Mouse (Mus musculus) G1E (cell line): ENCODE data around the gene Col25a1.

Experiments used
- CTCF ChIP-seq: IDR thresholded peaks from 2 replicates; pipeline ENCODE4 v1.5.1; 2012; ENCODE audit warnings: low read depth, low read length, inconsistent platforms, mixed read lengths
- GATA1 ChIP-seq: IDR thresholded peaks from 2 replicates; pipeline ENCODE4 v1.6.1; 2012; ENCODE audit warnings: borderline replicate concordance, low read length, inconsistent platforms, mixed read lengths
- GATA2 ChIP-seq: IDR thresholded peaks from 2 replicates; pipeline ENCODE4 v1.6.1; 2012; ENCODE audit warnings: low read depth, low read length, inconsistent platforms, borderline replicate concordance
- POLR2AphosphoS5 ChIP-seq: IDR thresholded peaks from 2 replicates; pipeline ENCODE4 v1.6.1; 2012; ENCODE audit warnings: low read depth, low read length, inconsistent platforms; ENCODE audit not compliant: insufficient replicate concordance

DNA sequence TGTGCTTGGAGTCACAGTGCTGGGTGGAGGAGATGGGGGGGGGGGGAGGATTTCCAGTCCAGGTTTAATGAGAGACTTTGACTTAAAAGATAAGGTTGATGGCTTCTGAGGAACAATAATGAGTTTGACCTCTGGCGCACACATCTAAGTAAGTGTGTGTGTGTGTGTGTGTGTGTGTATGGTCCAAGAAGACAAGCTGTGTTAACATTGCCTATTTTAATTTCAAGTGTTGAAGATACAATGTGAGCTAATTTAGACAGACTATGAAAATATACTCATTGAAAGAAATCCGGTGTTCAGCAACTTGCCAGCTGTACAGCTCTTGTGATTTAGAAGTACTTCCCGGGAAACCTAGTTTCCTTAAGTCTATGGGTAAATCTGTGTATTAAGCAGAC is 199.3 kb downstream of the Col25a1 start:
- no peak for TF ChIP-seq CTCF
- TF ChIP-seq GATA2: no peak
- no peak for TF ChIP-seq GATA1
- TF ChIP-seq POLR2AphosphoS5: no peak
